Mouse (Mus musculus) megakaryocyte, embryonic 14.5 days (primary cell): ENCODE results near the gene Drd2.

Source experiments
- FLI1 ChIP-seq: IDR thresholded peaks from 2 replicates; pipeline ENCODE4 v1.6.1; 2012; ENCODE audit warnings: low read length, inconsistent platforms, mixed read lengths
- GATA1 ChIP-seq: IDR thresholded peaks from 3 replicates; pipeline ENCODE4 v1.6.1; 2012; ENCODE audit warnings: mixed read lengths, low read length, inconsistent platforms, borderline replicate concordance

GRCm38 (mm10) chr9:49407028-49407427 lies 66.6 kb downstream of the Drd2 start:
- no peak for TF ChIP-seq GATA1
- no peak for TF ChIP-seq FLI1
